Mouse (Mus musculus) megakaryocyte, embryonic 14.5 days (primary cell): Measurements from ENCODE around the gene Ttll11.

Experiments
- FLI1 ChIP-seq: IDR thresholded peaks from 2 replicates; pipeline ENCODE4 v1.6.1; 2012; ENCODE audit warnings: low read length, inconsistent platforms, mixed read lengths
- GATA1 ChIP-seq: IDR thresholded peaks from 3 replicates; pipeline ENCODE4 v1.6.1; 2012; ENCODE audit warnings: mixed read lengths, low read length, inconsistent platforms, borderline replicate concordance

- no peak for TF ChIP-seq GATA1
- TF ChIP-seq FLI1: no peak
Measured at GRCm38 (mm10) chr2:35944896-35945295, 34.8 kb downstream of the Ttll11 start.
